Mouse (Mus musculus) MEL (cell line): ENCODE measurements around the gene Fcgr3. TPM values are rescaled to one million over a fixed set of nuclear protein-coding genes. Genes with fewer than 3 reads are reported as not detected.

Source experiments
- DNase-seq: peaks from one replicate; pipeline ENCODE4 v3.0.0; 2011; ENCODE audit warnings: low read depth, low spot score
- H3K27ac ChIP-seq: 2 replicates; pipeline ENCODE4 v1.5.1; 2012; ENCODE audit warnings: low read depth, mild to moderate bottlenecking, control low read depth, low read length, moderate library complexity; ENCODE audit not compliant: control insufficient read depth
- H3K27me3 ChIP-seq, 2 experiments: fragments of 150-350 bp in 1 of 2; sonication (generic) in 1 of 2; 2 replicates each; pipeline ENCODE4 v1.6.1; 2012; ENCODE audit warnings: low read length in 2 of 2, mild to moderate bottlenecking in 2 of 2, improper control_type of control experiment in 1 of 2, moderate library complexity in 1 of 2; ENCODE audit not compliant: insufficient read depth in 2 of 2, control insufficient read depth in 1 of 2
- H3K36me3 ChIP-seq, 2 experiments: 2 replicates each; pipeline ENCODE4 v1.6.1; 2012 to 2014; ENCODE audit warnings: low read length in 2 of 2, improper control_type of control experiment in 1 of 2, inconsistent platforms in 1 of 2, mild to moderate bottlenecking in 1 of 2; ENCODE audit not compliant: insufficient read depth in 2 of 2, control insufficient read depth in 1 of 2
- H3K4me1 ChIP-seq, 2 experiments: fragments of 150-350 bp in 1 of 2; sonication (generic) in 1 of 2; 2 replicates each; pipeline ENCODE4 v1.6.1; 2012; ENCODE audit warnings: low read length in 2 of 2, improper control_type of control experiment in 1 of 2, mild to moderate bottlenecking in 1 of 2; ENCODE audit not compliant: insufficient read depth in 2 of 2, control insufficient read depth in 1 of 2
- H3K4me3 ChIP-seq, 2 experiments: fragments of 150-350 bp in 1 of 2; sonication (generic) in 1 of 2; 2 replicates each; pipeline ENCODE4 v1.5.1; 2012; ENCODE audit warnings: low read depth in 2 of 2, low read length in 2 of 2, mild to moderate bottlenecking in 2 of 2, moderate library complexity in 2 of 2, control low read depth in 1 of 2, improper control_type of control experiment in 1 of 2; ENCODE audit not compliant: control insufficient read depth in 1 of 2, insufficient read depth in 1 of 2
- H3K79me2 ChIP-seq: 2 replicates; pipeline ENCODE4 v1.6.1; 2012; ENCODE audit warnings: mild to moderate bottlenecking, low read length, moderate library complexity; ENCODE audit not compliant: control insufficient read depth, poor library complexity, insufficient read depth
- H3K9ac ChIP-seq: 2 replicates; pipeline ENCODE4 v1.6.1; 2012; ENCODE audit warnings: low read depth, mild to moderate bottlenecking, control low read depth, low read length, moderate library complexity; ENCODE audit not compliant: control insufficient read depth, poor library complexity, severe bottlenecking
- H3K9me3 ChIP-seq: fragments of 150-350 bp; sonication (generic); replicated peaks from 2 replicates; pipeline ENCODE4 v1.6.1; 2012; ENCODE audit warnings: mild to moderate bottlenecking, low read length, improper control_type of control experiment, moderate library complexity; ENCODE audit not compliant: insufficient read depth
- CHD2 ChIP-seq: IDR thresholded peaks from 2 replicates; pipeline ENCODE4 v1.6.1; 2011; ENCODE audit warnings: low read length, improper control_type of control experiment
- CTCF ChIP-seq, 3 experiments: IDR thresholded peaks in 2 of 3; conservative IDR thresholded peaks in 1 of 3; 2 replicates each; pipeline ENCODE4 v1.5.1; 2011 to 2012; ENCODE audit warnings: low read length in 3 of 3, low read depth in 2 of 3, mild to moderate bottlenecking in 2 of 3, improper control_type of control experiment in 1 of 3, inconsistent platforms in 1 of 3, mixed read lengths in 1 of 3, moderate library complexity in 1 of 3; ENCODE audit not compliant: control insufficient read depth in 1 of 3, insufficient read depth in 1 of 3, poor library complexity in 1 of 3, severe bottlenecking in 1 of 3
- ETS1 ChIP-seq: IDR thresholded peaks from 2 replicates; pipeline ENCODE4 v1.6.1; 2012; ENCODE audit warnings: low read depth, mild to moderate bottlenecking, inconsistent platforms, low read length, improper control_type of control experiment, moderate library complexity
- GABPA ChIP-seq: IDR thresholded peaks from 2 replicates; pipeline ENCODE4 v1.6.1; 2012; ENCODE audit warnings: low read depth, mild to moderate bottlenecking, inconsistent platforms, low read length, improper control_type of control experiment, moderate library complexity
- GATA1 ChIP-seq: IDR thresholded peaks from 2 replicates; pipeline ENCODE4 v1.6.1; 2011; ENCODE audit warnings: low read depth, low read length, improper control_type of control experiment
- JUND ChIP-seq: IDR thresholded peaks from 2 replicates; pipeline ENCODE4 v1.6.1; 2011; ENCODE audit warnings: low read depth, mild to moderate bottlenecking, improper control_type of control experiment, low read length
- MAX ChIP-seq: IDR thresholded peaks from 2 replicates; pipeline ENCODE4 v1.6.1; 2011; ENCODE audit warnings: low read length, improper control_type of control experiment
- MAZ ChIP-seq: IDR thresholded peaks from 2 replicates; pipeline ENCODE4 v1.6.1; 2012; ENCODE audit warnings: low read depth, mild to moderate bottlenecking, inconsistent platforms, low read length, improper control_type of control experiment
- NELFE ChIP-seq: IDR thresholded peaks from 2 replicates; pipeline ENCODE4 v1.6.1; 2011; ENCODE audit warnings: low read depth, low read length, improper control_type of control experiment
- RCOR1 ChIP-seq: IDR thresholded peaks from 2 replicates; pipeline ENCODE4 v1.6.1; 2012; ENCODE audit warnings: low read depth, mild to moderate bottlenecking, inconsistent platforms, low read length, improper control_type of control experiment
- TAL1 ChIP-seq: IDR thresholded peaks from 2 replicates; pipeline ENCODE4 v1.6.1; 2012; ENCODE audit warnings: mild to moderate bottlenecking, inconsistent platforms, low read length, moderate library complexity, mixed read lengths
- TBP ChIP-seq: IDR thresholded peaks from 2 replicates; pipeline ENCODE4 v1.8.0; 2011; ENCODE audit warnings: low read depth, low read length, improper control_type of control experiment
- ZKSCAN1 ChIP-seq: IDR thresholded peaks from 2 replicates; pipeline ENCODE4 v1.6.1; 2012; ENCODE audit warnings: low read depth, mild to moderate bottlenecking, inconsistent platforms, low read length, improper control_type of control experiment, moderate library complexity
- polyA plus RNA-seq, 2 experiments: library from polyadenylated mRNA; stranded (reverse) in 1 of 2; unstranded in 1 of 2; fragments of >175 nt in 1 of 2; fragments of >200 nt in 1 of 2; gene quantifications; 2 replicates each; pipeline versions ENCODE4 v1.2.1 to v1.2.4; 2012; ENCODE audit warnings: low replicate concordance in 2 of 2, low read depth in 1 of 2; ENCODE audit not compliant: insufficient read length in 2 of 2, insufficient read depth in 1 of 2, missing spikeins in 1 of 2
- total RNA-seq: library from RNA; depleted of rRNA; stranded (reverse); fragments of 300-350 nt; gene quantifications from 2 replicates; pipeline ENCODE4 v1.2.3, GENCODE M21; 2012

Gene Fcgr3
- total and polyA plus RNA-seq, 3 experiments: 0.39 to 6.1 TPM; not detected in 1

DNA sequence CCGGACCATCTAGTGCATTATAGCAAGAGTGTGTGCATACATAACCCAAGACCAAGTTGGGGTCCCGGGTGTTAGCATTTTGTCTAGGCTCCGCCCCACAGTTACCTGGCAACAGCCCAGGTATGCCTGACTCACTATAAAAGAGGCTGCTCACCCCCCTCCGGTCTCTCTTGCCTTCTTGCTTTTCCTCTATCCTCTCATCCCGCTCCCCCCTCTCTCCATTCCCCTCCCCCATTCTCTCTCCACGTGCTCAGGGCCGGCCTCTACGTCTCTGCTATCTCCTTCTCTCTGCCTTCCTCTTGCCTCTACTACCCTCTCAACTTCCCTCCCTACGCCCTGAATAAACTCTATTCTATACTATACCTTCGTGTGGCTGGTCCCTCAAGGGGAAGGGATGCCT, 32.0 kb downstream of the Fcgr3 start:
- Histone ChIP-seq H3K4me3 (peak overlapping the region; percentile 53 to 55), H3K9me3 (no peaks in the 10 kb centered on the region), H3K36me3 (peaks cover 0 to 13% of the 10 kb centered on the region in 2 experiments; a peak in 2 of 4 replicates), H3K9ac (peak overlapping the region; percentile 57), H3K79me2 (no peaks in the 10 kb centered on the region), H3K27me3 (no peaks in the 10 kb centered on the region), H3K27ac (peak overlapping the region; percentile 38), H3K4me1 (peaks cover 0 to 3% of the 10 kb centered on the region in 2 experiments; a peak in 1 of 4 replicates)
- peak; percentile 57 for DNase-seq
- TF ChIP-seq JUND (no peak), GABPA (no peak), ZKSCAN1 (no peak), RCOR1 (no peak), TBP (no peak), ETS1 (no peak), MAX (no peak), CHD2 (no peak), MAZ (no peak)

DNA sequence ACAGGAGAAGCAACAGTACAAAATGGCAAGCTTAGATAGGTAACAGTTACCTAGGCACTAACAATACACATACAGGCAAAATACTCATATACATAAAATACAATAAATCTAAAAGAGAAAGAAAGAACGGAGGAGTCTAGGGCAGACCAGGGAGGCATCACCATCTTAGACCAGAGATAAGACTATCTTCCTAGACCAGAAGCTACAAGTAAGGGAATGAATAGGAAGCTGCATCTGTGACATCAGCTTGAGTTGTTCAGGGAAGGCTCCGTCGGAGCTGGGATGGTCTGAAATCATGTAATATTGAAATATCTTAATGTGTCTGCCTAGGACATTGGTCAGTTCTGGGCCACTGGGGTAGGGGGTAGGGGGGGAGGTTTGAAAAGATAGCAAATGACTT, 33.0 kb downstream of the Fcgr3 start:
- peak; percentile 79 for TF ChIP-seq GATA1
- peak; percentile 65 for TF ChIP-seq TAL1
- TF ChIP-seq NELFE: no peak
- no peak for TF ChIP-seq ETS1
- H3K27ac ChIP-seq: 0 out of 2 replicates have a peak overlapping the region, but pooled peaks have one; percentile 32
- no peak overlapping the region for H3K9ac ChIP-seq
- H3K79me2 ChIP-seq: no peaks in the 10 kb centered on the region
- peaks cover 0 to 3% of the 10 kb centered on the region in 2 experiments; a peak in 1 of 4 replicates for H3K4me1 ChIP-seq
- H3K9me3 ChIP-seq: no peaks in the 10 kb centered on the region
- DNase-seq: peak; percentile 62
- peak overlapping the region in 1 of 2 experiments; percentile 53; a peak in 1 of 4 replicates for H3K4me3 ChIP-seq
- H3K27me3 ChIP-seq: no peaks in the 10 kb centered on the region
- H3K36me3 ChIP-seq: peaks cover 0 to 13% of the 10 kb centered on the region in 2 experiments; a peak in 2 of 4 replicates

DNA sequence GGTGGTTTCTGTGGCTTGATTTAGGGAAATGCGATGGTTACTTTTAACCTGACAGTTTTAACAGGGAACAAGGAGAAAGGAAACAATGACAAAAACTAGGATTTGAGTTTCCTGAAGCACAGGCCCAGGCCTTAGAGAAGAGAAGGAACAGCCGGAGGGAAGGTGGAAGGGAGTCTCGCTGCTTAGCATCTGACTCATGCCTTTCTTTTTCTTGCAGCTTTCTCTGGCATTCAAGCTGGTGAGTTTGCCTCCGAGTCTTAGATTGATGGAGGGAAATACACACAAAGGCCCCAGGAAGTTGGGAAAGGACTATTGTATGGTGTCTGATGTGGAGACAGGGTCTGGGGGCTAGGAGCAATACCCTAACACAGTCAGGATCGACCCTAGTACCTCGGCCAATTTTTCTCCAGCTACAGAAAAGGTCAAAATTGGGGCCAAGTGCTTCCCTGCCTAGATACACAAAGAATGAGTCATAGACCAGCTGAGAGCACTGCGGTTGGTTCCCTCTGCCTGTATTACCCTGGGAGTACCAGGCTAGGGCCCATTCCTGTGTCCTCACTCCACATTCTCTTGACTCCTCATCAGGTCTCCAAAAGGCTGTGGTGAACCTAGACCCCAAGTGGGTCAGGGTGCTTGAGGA, 45.3 kb downstream of the Fcgr3 start:
- H3K9me3 ChIP-seq: no peaks in the 10 kb centered on the region
- no peaks in the 10 kb centered on the region for H3K36me3 ChIP-seq
- no peak overlapping the region for H3K4me3 ChIP-seq
- H3K9ac ChIP-seq: no peak overlapping the region
- peaks cover 0 to 3% of the 10 kb centered on the region in 2 experiments; a peak in 2 of 4 replicates for H3K4me1 ChIP-seq
- no peak for DNase-seq
- TF ChIP-seq CTCF (IDR thresholded peaks at IDR 0.05 in 2 of 3, conservative IDR thresholded peaks at IDR 0.05 in 1 of 3; ENCODE audit: control insufficient read depth in 1 of 3, insufficient read depth in 1 of 3, low read depth in 2 of 3, low read length in 3 of 3, poor library complexity in 1 of 3, severe bottlenecking in 1 of 3): no peak
- H3K27ac ChIP-seq: no peak overlapping the region
- no peaks in the 10 kb centered on the region for H3K27me3 ChIP-seq
- H3K79me2 ChIP-seq: no peaks in the 10 kb centered on the region
